Mouse (Mus musculus): ENCODE results near the gene 4930519G04Rik.
"Not testable (repeated sequence)": the region's sequence is repeated elsewhere in the genome, so short reads cannot be mapped to it uniquely, and the experiment has no call there.

4930519G04Rik gene

DNA sequence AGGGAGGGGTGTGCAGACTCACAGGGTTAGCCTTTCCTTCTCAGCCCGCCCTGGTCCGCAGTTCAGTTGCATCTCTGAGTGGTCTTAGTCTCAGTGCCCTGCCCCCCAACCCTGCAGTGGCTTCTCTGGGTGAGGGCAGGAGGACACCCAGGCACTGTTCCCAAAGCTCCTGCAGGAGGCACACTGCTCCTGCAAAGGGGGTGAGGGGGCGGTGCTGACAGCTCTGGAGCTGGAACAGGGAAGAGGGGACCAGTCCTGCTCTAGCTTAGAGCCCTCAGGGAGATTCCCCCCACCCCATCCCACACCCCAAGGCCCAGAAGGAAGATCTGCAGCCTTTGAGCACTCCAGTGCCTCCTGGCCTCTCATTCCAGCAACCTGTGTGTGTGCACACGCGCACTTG, 10.8 kb upstream of the 4930519G04Rik start:
- DNase-seq, result no peak

DNA sequence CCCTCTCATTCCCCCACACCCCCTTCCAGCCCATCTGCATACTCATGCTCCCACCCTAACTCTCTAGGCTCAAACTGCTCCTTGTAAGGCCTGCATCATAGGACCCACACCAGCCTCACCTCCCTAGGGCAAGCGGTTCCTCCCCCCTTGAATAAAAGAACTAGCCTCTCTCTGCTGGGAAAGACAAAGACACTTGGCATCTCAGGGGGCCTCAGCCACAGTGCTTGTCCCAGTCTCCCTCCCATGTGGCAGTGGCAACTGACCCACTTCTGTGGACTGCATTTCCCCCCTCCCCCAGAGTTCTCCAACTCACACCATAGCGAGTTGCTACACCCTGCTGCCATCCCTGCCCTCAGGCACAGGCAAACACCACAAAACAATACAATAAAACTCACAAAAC, 9.1 kb upstream of the 4930519G04Rik start:
- not testable (repeated sequence) for DNase-seq

DNA sequence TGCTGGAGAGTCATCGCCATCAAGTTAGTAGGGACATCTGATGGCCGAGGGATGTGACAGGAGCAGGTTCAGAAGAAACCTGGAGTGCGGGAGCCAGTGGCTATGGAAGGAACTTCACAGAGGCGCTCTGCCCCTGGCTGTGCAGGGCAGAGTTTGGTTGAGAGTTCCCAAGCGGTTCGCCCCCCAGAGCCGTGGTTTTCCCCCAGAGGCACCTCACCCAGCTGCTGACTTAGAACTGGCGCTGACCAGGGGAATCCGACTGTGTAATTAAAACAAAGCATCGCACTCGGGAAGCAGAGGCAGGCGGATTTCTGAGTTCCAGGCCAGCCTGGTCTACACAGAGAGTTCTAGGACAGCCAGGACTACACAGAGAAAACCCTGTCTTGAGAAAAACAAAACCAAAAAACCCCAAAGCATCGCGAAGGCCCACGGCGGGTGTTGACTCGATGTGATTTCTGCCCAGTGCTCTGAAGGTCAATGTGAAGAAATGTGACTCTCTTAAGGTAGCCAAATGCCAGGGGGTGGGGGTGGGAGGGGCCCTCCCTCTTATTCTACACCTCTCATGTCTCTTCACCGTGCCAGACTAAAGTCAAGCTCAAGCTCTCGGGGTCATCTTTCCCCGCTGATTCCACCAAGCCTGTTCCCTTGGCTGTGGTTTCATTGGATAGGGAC, 1.8 kb upstream of the 4930519G04Rik start:
- DNase-seq, result no peak

DNA sequence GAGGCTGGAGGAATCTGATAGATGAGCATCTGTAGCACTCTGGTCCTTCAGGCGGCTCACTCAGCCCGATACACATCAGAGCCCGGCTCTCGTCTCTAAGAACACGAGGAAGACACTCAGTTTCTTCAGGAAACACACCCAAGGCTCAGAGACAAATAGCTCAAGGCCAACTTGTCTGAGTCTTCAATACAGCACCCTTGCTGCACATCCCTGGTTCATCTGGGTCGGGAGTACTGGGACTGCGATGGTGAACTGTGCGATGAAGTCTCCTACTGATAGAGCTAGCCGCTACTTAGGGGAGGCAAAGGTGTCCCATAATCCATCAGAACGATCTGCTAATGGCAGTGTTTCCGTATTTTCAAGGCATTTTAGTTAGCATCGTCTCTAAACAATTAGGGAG, 5.1 kb downstream of the 4930519G04Rik start, which contains the start of gene Gm9936:
Gene Gm9936, minus strand, starts transcription at position 101 of the 400 bp plus-strand sequence.
- DNase-seq, result no peak

DNA sequence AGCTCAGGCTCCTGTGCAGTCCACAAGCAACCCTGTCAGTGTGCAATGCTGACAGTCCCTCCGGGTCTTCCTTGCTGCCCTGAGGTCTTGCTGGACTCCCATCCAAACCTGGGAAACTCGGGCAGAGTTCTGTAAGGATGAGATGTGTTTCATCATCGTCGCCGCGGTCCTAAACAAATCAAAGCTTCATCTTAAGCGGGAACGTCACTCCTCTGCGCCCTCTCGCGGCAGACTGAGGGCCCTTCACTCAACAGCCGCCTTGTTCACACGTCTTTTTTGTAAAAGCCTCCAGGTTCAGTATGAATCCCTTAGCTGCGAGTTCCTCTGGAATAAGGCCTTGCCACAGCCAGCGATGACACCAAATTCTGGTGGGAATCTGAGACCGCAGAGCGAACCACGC, 5.8 kb downstream of the 4930519G04Rik start:
- peak; percentile 64 for DNase-seq

DNA sequence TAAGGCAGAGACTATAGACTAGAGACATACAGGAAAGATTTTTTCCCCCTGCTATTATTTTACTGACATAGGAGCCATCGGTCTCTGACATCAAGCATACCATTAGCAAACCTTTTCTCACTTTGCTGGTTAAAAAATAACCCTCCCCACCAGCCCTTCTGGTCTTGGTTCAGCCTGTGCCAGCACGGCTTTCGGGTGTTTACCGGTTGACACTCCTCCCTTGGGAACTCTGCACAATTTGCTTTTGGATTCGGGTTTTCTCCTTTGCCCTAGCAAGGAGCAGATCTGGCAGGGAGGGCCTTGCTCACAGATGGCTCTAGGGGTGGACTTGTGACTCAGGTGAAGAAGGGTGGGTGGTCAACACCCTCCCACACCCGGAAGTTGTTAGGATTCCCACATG, 8.3 kb downstream of the 4930519G04Rik start:
- DNase-seq, result no peak

DNA sequence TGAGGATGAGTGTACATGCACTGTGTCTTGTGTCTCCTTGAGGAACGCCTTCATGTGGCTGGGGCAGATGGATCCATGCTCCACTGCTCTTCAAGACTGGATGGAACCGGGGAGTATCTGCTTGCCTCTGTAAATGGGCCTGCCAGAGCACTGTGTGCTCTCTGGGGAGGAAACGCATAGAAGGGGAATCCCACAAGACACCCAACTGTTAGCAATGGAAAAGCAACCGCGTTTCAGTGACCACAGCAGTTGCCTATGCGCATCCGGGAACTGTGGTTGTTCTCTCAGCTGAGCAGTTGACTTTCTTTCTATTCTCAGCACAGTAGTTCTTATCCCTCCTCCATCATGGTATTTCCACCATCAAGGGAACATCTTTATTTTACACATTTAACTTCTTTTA, 11.3 kb downstream of the 4930519G04Rik start:
- DNase-seq, result no peak

DNA sequence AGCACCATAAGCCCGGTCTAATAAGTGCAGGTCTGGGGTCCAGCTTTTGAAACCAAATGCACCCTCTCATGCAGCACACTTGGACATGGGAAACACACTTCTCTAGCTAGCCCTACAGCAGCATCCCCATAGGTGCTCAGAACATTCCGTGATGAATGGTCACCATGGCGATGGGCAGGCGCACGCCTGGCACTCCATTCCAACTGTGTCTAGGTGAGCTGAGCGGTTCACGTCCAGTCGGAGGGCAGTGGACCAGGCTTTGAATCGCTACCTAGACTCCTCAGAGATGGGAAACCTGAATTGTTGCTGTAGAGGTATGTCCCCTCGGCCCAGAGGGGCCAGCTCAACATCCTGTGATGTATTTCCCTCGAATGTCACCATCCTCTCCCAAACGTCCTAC, 11.8 kb downstream of the 4930519G04Rik start:
- DNase-seq, result no peak

DNA sequence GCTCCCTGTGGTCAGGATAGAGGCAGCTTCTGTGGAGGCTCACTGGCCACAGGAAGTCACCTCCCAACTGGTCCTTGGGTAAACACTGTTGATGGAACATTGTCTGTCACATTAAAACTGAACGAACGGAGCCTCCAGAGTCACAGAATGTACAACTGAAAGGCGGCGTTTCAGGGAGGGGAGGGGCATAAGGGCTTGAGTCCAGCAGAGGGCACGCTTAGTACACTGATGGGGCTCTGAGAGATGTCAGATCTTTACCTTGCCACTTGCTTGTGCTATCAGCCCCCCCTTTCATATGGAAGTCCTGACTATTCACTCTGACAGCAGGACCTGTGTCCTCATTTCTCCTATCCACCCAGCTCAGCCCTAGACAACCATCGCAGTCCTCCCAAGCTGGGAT, 22.4 kb downstream of the 4930519G04Rik start:
- peak; percentile 16 for DNase-seq

DNA sequence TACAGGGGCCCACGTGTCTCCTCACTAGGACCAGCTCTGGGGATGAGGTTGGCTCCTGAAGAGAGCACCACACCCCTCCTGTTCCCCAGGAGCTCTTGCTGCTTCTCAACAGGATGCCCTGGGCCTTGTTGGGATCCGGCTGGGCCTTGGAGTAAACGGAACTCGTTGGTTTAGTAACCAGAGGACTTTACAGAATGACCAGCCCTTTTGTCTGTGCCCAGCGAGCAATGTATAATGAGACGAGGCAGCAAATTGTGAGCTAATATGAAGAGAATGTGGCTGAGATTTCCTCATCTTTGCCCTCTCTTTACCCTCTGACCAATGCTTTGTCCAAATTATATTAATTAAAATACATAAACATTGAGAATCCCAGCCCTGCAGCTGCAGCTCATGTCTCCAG, 22.9 kb downstream of the 4930519G04Rik start:
- no peak for DNase-seq

DNA sequence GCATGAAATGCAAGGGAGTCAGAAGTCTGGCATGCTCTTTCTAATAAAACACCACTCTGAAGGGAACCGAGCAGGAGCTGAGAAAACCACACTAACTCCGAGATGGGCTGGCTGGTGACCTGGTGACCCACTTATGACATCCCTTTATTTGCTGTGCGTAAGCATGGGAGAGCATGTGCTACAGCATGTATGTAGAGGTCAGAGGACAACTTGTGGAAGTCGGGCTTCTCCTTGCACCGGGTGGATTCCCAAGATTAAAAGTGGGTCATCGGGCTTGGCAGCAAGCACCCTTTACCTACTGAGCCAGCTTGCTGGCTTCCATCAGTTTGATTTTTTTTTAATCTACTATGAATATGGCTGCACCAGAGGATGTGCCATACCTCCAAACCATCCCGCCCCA, 24.0 kb downstream of the 4930519G04Rik start:
- no peak for DNase-seq

DNA sequence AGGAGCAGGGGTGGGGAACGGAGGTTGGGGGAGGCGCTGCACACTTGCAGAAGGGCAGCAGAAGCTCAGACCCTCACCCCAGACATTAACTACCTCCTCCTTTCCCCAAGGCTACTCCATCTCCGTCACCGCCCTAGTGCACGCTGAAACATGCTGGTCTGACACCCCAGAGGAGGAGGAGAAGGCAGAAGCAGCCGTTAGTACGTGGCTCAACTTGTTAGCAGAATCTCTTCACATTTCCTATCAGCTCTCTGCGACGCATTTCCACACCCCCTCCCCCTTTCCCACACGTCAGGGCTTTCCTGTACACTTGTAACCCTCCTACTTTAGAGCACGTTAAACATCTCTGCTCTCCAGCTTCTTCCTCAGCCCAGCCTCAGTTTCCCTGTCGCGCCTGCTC, 25.9 kb downstream of the 4930519G04Rik start:
- no peak for DNase-seq

DNA sequence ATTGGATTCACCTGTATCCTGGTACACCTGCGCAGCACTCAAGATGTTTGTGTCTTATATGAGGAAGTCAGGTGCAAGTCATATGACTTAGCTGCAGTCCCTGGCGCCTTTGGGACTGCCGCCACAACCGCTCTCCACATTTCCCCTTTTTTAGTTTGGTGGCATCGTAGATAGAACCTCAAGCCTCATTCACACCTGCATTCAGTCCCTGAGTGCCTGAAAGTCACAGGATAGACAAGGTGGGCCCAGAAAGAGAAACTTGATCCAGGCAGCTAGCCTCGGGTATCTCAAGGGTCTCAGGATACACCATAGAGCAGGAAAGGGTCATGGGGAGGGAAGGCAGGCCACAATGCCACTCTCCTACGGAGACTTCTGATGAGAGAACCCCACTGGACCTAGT, 28.9 kb downstream of the 4930519G04Rik start:
- DNase-seq, result not testable (repeated sequence)

DNA sequence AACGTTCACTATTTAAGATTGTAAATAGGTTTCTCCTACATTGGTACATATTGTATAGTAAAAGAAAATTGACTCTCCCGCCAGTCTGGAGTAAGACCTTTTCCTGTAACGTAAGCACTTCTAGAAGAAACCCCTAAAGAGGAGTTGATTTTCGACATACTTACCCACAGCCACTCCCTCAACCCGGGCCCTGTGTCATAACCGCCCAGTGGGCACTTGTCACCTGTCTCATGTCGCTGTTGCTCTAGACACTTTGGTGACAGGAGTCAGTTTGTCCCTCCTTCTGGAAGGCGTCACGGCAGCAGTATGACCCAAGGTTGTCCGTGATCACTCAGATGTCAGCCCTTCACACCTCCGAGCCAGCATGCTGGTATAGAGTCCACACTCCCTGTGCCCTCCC, 29.6 kb downstream of the 4930519G04Rik start:
- DNase-seq, result no peak

DNA sequence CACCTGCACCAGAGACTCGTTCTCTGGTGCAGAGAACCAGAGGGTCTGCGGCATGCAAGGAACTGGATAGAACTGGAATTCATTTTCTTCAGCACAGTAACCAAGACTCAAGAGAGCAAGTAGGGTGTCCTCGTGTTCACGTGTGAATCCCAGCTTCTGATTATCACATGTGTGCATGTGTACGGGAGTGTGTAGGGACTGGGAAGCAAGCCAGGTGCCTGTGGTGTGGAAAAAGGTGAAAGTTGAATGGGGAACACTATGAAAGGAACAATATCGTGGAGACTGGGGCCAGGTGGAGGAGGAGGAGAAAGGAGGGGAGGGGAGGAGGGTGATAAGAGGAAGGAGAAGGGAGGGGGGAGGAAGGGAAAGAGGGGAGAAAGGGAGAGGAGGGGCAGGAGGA, 33.3 kb downstream of the 4930519G04Rik start:
- no peak for DNase-seq

DNA sequence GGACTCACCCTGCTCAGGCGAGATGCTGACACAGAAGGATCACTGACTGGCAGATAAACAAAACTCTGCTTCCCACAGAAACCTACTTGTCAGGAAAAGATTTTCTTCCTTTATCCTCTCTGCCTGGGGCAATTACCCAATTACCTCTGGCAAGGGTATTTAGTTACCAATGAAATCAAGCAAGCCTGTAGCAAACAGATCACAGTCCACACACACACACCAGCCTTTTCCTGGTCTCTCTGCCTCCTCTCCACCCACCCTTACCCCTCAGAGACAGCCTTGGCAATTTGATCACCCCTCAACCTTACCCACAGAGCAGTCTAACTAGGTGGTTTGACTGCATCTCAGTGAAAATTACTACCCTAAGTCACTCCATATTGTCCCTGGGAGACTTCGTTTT, 35.5 kb downstream of the 4930519G04Rik start:
- DNase-seq, result no peak

DNA sequence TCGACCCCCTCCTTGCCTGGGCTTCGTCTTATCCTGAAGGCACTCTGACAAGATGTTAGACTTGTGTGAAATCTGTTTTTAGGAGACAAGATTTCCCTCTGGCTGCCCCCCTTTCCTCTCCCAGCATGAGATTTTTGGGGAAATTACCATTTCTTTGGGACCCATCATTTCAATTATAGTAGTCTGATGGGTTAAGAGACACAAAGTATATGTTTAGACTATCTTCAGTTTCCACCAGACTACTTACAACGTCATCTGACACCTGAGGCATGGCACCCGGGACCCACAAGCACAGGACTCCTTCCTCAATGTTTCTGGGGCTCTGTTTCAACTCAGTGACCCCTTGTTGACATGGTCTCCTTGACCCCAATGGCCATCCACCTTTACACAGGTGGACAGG, 42.1 kb downstream of the 4930519G04Rik start:
- no peak for DNase-seq

DNA sequence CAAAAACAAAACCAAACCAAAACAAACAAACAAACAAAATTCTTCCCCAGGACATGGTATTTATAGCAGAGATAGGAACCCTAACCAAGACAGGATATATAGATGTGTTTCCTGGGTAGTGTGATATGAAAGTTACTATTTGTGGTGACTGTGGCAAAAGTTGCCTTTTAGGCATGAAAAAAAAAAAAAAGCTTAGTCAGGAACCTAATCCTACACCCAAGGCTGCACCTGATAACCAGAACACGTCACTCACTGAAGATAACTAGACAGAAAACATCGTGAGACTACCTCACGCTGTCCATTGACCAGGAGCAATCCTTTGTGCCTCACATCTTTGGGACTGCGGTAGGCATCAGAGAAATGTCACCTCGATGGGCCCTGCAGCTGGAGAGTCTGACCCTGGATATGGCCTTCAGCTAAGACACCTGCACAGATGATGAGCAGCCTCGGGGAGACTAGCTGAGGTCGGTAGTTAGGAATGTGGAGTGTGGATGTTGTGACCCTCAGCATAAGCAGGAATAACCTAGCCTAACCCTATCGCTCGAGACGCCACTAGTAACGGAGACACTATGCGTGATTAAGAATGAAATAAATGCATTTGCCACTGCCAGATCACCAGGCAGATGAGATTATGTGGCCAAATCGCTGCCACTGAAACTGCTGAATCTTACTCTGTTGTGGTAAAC, 43.4 kb downstream of the 4930519G04Rik start, which contains the start of gene Oasl2:
Gene Oasl2, plus strand, starts transcription at position 249 of the 686 bp plus-strand sequence.
- no peak for DNase-seq

DNA sequence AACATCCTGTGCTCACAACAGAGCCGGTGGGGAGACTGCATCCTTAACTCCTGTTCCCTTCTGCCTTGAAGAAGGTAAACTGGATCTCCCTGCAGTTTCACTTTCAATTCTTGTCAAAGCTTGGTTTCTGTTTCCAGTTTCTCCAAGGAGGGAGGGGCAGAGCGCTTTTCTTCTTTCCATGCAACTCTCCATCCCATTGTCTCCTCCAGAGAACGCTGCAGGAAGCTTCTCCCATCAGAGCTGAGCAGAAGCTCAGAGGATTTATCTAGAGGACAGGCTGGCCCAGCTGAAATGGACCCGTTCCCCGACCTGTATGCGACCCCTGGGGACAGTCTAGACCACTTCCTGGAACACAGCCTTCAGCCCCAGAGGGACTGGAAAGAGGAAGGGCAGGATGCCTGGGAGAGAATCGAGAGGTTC, 43.9 kb downstream of the 4930519G04Rik start:
- DNase-seq, result peak; percentile 9

DNA sequence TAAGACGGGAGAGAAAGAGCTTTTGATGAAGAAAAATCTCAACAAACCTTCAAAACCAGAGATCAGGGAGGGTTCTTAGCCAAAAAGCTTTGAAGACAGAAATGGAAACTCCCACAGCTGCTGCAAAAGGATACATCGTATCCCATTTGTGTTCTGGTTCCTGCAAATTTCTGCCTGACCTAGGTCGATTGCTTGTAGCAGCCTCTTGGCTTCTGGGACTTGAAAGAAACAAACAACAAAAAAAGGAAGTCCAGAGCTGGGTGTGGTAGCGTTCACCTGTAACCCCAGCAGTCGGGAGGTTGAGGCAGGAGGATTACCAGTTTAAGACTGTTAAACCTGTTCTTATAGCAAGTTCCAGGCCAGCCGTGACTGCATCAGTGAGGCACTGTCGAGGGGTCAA, 45.4 kb downstream of the 4930519G04Rik start:
- DNase-seq, result no peak

DNA sequence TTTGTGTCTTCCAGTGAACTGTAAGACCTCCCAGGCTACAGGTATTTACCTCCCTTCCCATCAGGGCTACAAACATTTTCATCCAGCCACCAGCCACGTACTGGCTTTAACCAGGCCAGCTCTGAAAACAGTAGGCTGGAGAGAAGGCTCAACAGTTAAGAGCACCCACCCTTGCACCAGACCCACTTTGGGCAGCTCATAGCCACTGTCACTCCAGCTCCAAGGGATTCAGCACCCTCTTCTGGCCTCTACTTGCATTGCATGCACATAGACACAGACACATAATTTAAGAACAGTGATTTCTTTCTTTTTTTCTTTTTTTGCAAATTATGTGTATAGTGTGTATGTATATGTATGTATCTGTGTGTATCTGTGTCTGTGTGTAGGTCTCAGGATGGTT, 48.9 kb downstream of the 4930519G04Rik start:
- peak; percentile 56 for DNase-seq

DNA sequence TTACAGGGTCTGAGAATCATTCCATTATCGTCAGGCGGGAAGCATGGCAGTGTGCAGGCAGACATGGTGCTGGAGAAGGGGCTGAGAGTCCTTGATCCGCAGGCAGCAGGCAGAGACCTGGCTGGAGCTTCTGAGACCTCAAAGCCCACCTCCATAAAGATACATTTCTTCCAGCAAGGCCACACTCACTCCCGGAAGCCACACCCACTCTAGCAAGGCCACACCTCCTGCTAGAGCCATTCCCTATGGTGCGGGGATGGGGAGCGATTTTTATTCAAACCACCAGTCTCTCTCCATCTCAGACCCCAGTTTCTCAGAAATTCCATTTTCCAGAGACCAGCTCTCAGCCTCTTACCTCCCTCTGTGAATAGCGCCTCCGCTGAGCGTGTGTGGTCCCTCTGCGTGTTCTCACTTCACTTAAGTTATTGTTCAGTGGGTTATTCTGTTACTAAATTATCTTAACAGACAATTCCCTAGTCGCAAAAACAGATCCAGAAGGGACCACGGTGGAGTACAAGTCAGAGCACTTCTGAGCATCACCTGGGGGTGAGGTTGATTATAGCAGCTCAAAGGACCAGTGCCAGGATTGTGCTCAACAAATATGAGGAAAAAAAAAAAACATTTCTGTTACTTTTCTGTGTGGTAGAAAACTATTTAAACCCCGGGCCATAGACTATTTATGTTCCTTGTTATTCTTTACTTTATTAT, 55.3 kb downstream of the 4930519G04Rik start:
- DNase-seq, result no peak

DNA sequence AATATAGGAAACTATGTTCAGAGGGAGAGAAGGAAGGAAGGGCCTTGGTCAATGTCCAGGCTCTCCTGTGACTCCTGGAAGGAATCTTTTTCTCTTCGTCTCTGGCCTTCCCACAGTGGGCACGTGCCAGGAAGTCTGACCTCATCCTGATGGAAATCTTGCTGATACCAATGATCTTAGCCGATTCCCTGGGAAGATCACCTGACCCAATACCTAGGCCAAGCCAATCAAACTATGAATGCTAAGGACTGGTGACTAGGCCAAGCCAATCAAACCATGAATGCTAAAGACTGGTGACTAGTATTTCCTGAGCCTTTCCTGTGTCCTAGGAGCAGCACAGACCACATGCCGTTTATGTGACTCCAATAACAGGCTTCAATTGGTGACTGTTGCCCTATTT, 60.2 kb downstream of the 4930519G04Rik start:
- no peak for DNase-seq

DNA sequence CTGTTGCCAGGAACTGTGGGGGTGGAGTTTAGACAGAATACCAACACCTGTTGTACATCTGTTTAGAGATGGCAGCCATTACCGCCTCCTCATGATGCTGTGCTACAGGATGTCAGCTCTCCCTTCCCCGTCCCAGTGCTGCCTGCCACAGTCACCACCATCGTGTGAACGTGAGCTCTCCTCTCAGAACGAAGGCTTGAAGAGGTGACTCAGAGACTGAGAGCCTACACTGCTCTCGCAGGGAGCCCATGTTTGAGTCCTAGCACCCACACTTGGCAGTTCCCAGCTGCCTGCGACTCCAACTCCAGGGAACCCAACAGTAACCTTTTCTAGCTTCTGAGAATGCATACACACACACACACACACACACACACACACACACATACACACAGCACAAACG, 61.4 kb downstream of the 4930519G04Rik start:
- peak; percentile 35 for DNase-seq
